Mouse (Mus musculus) small intestine, adult 2 months (tissue): Measurements from ENCODE around the gene Dnajb7.

Experiments
- CTCF ChIP-seq: fragments of 200-500 bp; IDR thresholded peaks from 2 replicates; pipeline ENCODE4 v1.5.1; 2012; ENCODE audit warnings: low read depth, mild to moderate bottlenecking, control low read depth, inconsistent platforms, low read length, moderate library complexity, mixed read lengths; ENCODE audit not compliant: insufficient replicate concordance, insufficient read length; ENCODE audit errors: extremely low read depth
- POLR2A ChIP-seq: fragments of 200-500 bp; IDR thresholded peaks from 2 replicates; pipeline ENCODE4 v1.6.1; 2012; ENCODE audit warnings: low read depth, mild to moderate bottlenecking, control low read depth, inconsistent platforms, low read length, moderate library complexity

DNA sequence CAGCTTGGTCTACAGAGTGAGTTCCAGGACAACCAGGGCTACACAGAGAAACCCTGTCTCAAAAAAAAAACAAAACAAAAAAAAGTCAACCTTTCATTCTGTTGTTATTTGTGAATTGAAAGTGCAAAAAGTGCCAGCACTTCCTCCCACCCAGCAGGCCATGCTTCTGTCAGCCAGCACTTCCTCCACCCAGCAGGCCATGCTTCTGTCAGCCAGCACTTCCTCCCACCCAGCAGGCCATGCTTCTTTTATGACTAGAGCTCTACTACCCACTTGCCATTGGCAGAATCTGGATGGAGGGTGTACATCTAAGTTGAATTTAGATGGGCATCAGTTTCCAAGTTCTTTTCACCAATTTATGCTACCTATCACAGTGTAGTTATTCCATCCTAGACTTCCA, 15.1 kb downstream of the Dnajb7 start:
- TF ChIP-seq CTCF (no peak), POLR2A (no peak)
